Mouse (Mus musculus) neutrophil, adult 5-6 weeks (primary cell): ENCODE data around the gene Gm42417. TPM values are rescaled to one million over a fixed set of nuclear protein-coding genes. Genes with fewer than 3 reads are reported as not detected.

Experiments used
- ATAC-seq: fragments of 151-379, 151-347 bp; 2 replicates; pipeline ENCODE4 v1.8.0; 2017; ENCODE audit warnings: mild to moderate bottlenecking, moderate TSS enrichment; ENCODE audit not compliant: insufficient number of reproducible peaks, poor library complexity, low FRiP score, severe bottlenecking; ENCODE audit errors: extremely low read depth
- total RNA-seq: library from RNA; stranded (forward); fragments of 200-1000 nt; gene quantifications from 2 replicates; pipeline ENCODE4 v1.2.3, GENCODE M21; 2017

Gm42417 gene
- total RNA-seq, 1 experiment from 2014 or later, result not detected

GRCm38 (mm10) chr1:36567818-36568603, 28.8 kb upstream of the Gm42417 start:
- ATAC-seq, result no peak

GRCm38 (mm10) chr1:36566425-36566824, 27.2 kb upstream of the Gm42417 start:
- no peak for ATAC-seq

- no peak for ATAC-seq
Observed at GRCm38 (mm10) chr1:36564101-36564500, 24.9 kb upstream of the Gm42417 start.

GRCm38 (mm10) chr1:36563632-36564031, 24.4 kb upstream of the Gm42417 start:
- no peak for ATAC-seq

GRCm38 (mm10) chr1:36563197-36563596, 24.0 kb upstream of the Gm42417 start:
- no peak for ATAC-seq

GRCm38 (mm10) chr1:36562388-36562787, 23.2 kb upstream of the Gm42417 start:
- ATAC-seq, result no peak

GRCm38 (mm10) chr1:36560903-36561302, 21.7 kb upstream of the Gm42417 start:
- no peak for ATAC-seq

GRCm38 (mm10) chr1:36559888-36560287, 20.7 kb upstream of the Gm42417 start:
- ATAC-seq, result no peak

- ATAC-seq, result no peak
Observed at GRCm38 (mm10) chr1:36559256-36559655, 20.0 kb upstream of the Gm42417 start.

- ATAC-seq, result no peak
Observed at GRCm38 (mm10) chr1:36558031-36558993, 19.1 kb upstream of the Gm42417 start, which contains the start of gene Sema4c. TSS of gene Sema4c (minus strand) at chr1:36558349.

GRCm38 (mm10) chr1:36557457-36558011, 18.3 kb upstream of the Gm42417 start:
- no peak for ATAC-seq

- no peak; the same call in 1 of the 2 replicates for ATAC-seq
Observed at GRCm38 (mm10) chr1:36556553-36557456, 17.6 kb upstream of the Gm42417 start.

- ATAC-seq, result no peak
Observed at GRCm38 (mm10) chr1:36555798-36556395, 16.7 kb upstream of the Gm42417 start.

- no peak for ATAC-seq
Observed at GRCm38 (mm10) chr1:36554633-36555399, 15.6 kb upstream of the Gm42417 start.

GRCm38 (mm10) chr1:36552506-36552905, 13.3 kb upstream of the Gm42417 start:
- no peak for ATAC-seq

GRCm38 (mm10) chr1:36551904-36552303, 12.7 kb upstream of the Gm42417 start:
- no peak for ATAC-seq

GRCm38 (mm10) chr1:36550075-36550863, 11.0 kb upstream of the Gm42417 start:
- ATAC-seq, result no peak
